Mouse (Mus musculus) left cerebral cortex, adult 18-20 months (tissue): ENCODE results near the gene Amigo3. TPM values are rescaled to one million over a fixed set of nuclear protein-coding genes. Genes with fewer than 3 reads are reported as not detected.

ENCODE experiments used
- DNase-seq, 2 experiments: peaks; one replicate each; pipeline ENCODE4 v3.0.0; 2021 to 2022; ENCODE audit warnings: low spot score in 2 of 2, mixed read lengths in 1 of 2
- total RNA-seq, 2 experiments: library from RNA; stranded (reverse); gene quantifications; 2 replicates each; pipeline ENCODE4 v1.2.3; 2021

The Amigo3 gene
- total RNA-seq, 2 experiments from 2014 or later = 1.2 to 1.7 TPM

DNA sequence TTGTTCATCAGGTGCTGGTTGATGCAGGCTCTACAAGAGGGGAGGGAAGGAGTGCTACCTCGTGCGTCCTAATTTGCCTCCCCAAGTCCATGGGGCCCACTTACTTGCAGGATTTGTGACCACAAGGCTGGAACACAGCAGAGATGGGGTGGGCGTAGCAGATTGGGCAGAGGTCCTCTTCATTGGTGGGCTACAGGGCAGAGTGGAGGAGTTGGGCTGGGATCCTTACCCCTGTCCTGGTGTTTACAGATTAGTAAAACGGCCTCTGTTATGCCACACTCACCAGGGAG lies 1.1 kb upstream of the Amigo3 start:
- DNase-seq = no peak

DNA sequence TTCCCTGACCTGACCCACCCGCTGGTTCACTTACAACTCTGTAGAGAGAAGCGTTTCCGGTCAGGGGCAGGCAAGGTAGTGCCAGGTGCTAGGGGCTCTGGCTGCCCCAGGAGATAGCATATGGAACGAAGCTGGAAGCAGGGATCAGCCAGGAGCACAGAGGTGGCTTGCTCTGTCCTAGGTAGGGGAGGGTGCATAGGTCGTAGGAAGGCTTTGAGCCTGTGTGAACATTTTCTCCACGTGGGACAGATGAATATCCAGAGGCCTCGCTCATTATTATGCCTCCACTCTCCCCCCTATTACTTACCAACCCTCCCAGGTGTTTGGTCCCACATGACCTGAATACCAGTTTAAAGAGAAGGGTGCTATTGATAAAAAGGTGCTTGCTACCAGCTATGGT lies 548 bp upstream of the Amigo3 start:
- no peak for DNase-seq

DNA sequence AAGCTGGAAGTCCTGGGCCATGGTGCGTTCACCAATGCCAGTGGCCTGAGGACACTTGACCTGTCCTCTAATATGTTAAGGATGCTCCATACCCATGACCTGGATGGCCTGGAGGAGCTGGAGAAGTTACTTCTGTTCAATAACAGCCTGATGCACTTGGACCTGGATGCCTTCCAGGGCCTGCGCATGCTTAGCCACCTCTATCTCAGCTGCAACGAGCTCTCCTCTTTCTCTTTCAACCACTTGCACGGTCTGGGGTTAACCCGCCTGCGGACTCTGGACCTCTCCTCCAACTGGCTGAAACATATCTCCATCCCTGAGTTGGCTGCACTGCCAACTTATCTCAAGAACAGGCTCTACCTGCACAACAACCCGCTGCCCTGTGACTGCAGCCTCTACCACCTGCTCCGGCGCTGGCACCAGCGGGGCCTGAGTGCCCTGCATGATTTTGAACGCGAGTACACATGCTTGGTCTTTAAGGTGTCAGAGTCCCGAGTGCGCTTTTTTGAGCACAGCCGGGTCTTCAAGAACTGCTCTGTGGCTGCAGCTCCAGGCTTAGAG lies 786 bp downstream of the Amigo3 start:
- DNase-seq = no peak

DNA sequence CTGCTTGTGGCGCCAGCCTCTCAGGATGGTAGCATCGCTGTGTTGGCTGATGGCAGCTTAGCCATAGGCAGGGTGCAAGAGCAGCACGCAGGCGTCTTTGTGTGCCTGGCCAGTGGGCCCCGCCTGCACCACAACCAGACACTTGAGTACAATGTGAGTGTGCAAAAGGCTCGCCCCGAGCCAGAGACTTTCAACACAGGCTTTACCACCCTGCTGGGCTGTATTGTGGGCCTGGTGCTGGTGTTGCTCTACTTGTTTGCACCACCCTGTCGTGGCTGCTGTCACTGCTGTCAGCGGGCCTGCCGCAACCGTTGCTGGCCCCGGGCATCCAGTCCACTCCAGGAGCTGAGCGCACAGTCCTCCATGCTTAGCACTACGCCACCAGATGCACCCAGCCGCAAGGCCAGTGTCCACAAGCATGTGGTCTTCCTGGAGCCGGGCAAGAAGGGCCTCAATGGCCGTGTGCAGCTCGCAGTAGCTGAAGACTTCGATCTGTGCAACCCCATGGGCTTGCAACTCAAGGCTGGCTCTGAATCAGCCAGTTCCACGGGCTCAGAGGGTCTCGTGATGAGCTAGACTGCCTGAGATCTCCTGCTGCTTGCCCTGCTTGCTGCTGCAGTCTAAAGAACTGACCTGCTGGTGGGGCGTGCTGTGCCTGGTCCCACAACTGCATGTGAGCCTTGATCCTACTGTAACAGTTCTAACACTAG lies 1.5 kb downstream of the Amigo3 start:
- DNase-seq = no peak

DNA sequence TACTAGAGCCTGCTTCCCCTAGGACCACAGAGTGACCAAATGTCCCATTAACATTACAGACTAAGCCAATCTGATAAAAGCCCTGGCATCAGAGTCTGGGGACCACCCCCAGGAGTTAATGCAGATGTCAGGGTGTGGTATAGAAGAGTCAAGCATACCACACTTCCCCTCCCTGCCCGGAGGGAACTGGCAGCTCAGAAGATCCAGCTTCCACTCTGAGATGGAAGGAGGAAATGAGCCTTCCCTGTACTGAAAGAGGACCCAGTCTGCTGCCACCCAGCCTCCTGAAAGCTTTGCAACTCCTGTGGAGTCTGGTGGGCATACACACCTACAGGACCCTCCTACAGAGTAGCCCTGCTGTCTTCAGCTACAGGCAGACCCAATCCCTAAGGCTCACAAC lies 2.1 kb downstream of the Amigo3 start:
- DNase-seq = no peak

DNA sequence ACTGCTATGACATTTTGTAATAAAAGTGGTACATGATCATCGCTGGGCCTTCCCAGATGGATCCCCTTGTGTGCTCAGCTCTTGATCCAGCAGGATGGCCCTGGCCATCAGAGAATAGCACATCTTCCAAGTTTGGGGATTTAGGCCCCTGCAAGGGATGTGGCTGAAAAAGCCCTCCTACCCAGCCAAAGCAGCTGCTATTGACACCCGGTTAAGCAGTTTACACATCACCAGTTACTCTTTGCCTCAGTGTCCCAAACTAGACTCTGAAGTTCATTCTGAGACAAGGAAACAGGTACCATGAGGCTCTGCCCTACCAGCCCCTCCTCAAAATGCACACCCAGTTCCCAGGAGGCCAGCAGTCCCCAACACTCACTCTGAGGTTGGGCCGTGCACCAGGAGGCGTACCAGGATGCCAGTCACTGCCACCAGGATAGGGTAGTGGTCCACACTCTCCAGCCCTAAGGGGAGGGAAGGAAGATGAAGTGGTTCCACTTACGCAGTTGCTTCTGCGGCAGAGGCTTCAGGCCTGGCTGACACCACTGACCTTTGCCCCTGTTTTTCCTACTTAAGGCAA lies 2.8 kb downstream of the Amigo3 start:
- no peak for DNase-seq

DNA sequence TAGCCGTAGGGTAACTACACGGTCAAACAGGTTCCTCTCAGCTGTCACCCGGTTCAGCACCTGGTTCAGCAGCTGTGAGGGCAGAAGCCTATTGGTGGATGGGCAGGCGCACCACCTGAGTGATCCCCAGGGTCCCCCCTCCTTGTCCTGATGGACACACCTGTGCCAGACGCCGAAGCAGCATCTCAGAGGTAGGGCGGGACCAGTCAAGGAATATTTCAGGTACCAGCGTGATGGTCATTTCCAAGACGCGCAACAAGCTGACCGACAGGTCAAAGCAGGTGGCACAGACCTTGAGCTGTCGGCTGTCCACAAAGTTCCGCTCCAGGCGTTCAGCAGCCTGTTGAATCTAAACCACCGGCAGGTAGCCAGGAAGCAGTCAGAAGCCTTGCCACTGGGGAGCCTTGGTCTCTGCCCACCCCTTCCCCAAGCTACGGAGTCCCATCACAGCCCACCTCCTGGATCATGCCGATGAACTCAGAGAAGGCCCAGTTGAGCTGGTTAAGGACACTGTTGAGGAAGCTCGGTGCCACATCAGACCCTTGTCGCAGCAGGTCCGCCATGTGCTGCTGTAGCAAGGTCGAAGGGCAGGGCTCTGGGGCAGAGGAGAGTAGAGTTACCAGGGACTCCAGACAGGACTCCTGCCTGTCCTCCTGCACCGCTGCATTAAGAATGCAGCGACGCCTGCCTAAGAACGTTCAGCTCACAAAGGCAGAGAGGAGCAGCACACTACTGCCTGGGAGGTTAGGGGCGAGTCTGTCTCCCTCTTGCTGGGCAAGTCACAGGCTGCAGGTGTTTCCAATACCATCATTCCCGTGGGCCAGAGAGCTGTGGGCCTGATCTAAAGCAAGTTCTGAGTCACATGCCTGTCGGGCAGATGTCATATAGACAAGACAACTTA lies 3.7 kb downstream of the Amigo3 start:
- no peak for DNase-seq

DNA sequence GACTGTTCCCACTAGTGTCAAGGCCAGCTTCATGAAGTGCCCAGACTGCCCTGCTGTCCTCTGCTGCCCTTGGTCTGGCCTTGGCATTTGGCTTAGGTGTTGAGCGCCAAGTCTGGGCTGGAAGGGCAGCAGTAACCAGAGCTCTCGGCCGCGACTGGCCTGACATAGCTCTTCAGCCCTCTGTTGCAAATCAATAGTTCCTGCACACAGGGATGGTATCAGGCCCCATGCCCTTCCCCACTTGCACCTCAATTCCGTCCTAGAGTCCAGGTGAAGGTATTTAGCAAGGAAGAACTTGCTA lies 4.3 kb downstream of the Amigo3 start:
- no peak for DNase-seq

DNA sequence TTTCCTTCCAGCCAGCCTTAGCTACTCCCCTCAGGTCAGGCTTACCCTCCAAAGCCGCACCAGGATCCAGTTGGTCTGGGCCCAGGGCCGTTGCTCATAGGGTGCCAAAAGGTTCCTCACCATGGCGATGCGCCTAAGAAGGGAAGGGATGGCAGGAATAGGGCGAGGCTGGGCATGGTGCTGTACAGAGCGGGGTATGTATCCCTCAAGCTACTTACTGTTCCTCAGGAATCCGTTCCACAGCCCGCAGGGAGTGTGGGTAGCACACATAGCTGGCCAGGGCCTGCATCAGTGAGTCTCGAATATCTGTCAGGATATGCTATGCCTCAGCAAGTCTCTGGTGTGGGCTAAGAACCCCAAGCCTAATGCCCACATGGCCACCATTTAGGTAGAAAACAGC lies 5.3 kb downstream of the Amigo3 start:
- no peak for DNase-seq

DNA sequence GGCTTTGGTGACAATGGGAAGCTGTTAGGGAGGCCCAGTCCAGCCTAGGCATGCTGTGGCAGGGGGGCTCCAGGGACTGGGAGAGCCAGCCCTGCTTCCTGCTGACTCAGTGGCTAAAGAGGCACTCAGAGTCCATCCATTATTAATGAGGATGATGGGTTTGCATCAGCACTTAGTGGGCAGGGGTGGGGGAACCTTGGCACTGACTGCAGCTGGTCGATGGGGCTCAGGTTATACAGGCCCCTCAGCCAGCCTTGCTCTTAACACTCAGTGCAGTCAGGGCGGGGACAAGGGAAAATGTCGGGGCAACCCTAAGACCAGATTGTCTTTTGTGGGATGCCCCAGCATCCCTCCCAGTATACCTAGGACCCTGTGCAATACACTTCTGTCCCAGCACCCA lies 9.2 kb downstream of the Amigo3 start:
- DNase-seq = no peak

DNA sequence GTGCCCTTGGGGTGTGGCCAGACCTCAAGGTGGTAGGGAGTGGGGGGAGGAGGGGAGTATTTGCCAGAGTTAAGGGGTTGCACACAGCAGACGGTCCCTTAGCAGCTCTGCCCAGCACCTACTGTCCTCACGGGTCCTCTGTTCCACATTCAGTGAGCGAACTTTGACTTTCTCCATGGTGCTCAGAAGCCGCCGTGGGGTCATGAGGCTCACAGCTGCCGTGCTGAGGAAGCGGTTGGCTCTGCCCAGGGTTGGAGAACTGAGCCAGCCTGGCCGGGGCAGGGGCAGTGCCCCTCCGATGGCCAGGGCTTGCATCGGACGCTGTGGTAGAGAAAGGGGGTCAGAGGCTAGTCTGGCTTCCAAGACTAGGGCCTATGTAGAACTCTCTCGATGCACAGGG lies 10.4 kb downstream of the Amigo3 start:
- no peak for DNase-seq

DNA sequence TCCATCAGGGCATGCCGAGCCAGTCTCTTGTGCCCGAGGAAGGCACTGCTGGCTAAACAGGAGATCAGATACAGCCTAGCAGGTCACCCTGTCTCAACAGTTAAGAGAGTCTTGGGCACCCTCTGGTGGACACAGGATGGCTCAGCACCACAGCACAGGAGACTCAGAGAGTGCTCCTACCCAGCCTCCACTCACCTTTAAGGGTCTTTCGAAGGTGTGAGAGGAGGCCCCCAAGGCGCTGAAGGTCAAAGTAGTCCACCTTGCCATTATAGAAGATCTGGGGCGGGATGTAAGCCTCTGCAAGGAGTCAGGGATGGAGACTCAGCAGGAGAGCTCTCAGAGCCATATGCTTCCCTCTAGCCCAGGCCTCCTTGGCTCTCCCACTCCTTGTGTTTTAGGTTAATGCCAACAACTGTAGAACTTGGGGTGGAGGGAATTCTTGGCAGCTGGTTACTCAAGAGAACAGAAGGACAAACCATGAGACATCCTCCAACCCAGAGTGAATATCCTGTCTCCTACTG lies 12.6 kb downstream of the Amigo3 start:
- DNase-seq = peak; percentile 68 to 70

DNA sequence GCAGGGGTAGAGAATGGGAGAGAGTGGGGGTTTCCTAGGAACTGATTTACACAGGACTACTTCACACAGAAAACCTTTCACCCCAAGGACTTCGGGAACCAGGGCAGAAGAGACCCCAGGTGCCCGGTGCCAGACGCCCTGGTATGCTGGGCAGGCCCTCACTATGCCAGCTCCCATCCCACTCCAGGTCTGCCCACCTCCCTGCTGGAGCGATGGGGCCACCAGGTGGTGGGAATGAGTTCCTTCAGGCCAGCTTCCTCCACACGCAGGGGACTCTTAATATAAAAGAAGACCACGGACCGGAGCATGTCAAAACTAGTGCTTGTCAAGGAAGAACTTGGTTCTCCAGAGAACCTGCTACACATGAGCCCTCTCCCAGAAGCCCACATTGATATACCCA lies 14.2 kb downstream of the Amigo3 start:
- DNase-seq = no peak

DNA sequence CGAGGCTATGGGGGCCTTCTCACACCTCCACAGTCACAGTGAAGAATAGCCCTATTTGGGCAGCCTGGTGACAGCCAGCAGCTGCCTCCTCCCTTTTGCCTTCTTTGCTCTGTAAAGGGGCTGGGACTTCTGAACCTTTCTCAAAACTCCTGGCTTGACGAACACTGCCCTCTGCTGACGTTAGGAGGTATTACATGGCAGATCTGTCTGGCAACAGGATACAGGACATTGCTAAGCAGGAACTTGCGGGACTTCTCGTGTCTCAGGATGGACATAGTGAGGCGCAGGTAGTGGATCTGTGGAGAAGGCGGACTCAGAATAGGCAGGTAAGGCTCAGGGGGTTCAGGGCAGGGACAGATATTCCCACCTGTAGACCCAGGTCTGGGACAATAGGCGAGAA lies 14.9 kb downstream of the Amigo3 start:
- DNase-seq = peak; percentile 81 to 88

DNA sequence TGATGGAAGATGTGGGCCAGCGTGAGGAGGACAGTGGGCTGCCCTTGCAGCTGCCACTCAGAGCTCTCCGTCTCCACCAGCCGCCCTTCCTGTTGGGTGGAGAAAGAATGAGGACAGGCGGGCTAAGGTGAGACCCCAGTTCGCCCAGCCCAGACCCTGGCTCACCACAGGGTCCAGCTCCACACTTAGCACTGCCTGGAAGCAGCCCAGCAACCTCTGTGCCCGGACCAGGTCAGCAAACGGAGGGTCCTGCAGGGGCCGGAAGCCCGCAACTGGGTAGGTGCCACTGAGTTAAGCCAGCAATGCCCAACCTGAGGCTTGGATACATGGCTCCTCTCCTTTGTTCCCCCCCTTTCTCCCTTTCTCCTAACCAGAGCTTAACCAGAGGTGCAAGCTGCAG lies 16.0 kb downstream of the Amigo3 start:
- DNase-seq = no peak

DNA sequence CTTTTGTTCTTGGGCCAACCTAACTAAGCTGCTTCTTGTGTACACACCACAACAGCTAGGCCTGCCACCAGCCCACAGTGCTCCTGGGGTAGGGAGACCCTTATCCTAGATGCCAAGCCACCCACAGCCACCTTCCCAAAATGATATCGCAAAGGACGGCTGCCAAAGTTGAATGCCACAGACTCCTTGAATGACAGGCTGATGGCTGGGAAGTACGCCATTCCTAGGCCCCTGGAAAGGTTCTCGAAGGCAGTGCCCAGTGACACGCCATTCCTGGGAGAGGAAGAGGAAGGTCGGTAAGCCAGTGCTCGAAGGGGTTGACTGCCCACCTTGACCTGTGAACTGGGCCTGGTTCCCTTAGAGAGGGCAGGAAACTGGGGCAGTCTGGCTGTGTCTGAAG lies 16.6 kb downstream of the Amigo3 start:
- DNase-seq = no peak

DNA sequence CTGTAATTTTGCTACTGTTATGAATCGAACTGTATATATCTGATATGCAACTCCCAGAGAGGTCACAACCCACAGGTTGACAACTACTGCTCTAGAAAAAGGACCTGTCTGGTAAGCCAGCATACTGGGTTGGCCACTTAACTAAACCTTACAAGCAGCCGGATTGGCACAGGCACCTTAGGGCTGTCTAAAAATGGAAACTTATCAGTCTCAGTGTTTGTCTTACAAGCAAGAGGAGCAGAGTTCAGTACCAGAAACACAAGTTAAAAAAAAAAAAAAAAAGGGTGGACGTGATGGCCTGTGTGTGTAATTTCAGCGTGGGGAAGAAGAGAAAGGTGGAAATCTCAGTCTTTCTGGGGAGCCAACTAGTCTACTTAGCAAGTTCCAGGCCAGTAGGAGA lies 18.8 kb downstream of the Amigo3 start:
- DNase-seq = no peak

DNA sequence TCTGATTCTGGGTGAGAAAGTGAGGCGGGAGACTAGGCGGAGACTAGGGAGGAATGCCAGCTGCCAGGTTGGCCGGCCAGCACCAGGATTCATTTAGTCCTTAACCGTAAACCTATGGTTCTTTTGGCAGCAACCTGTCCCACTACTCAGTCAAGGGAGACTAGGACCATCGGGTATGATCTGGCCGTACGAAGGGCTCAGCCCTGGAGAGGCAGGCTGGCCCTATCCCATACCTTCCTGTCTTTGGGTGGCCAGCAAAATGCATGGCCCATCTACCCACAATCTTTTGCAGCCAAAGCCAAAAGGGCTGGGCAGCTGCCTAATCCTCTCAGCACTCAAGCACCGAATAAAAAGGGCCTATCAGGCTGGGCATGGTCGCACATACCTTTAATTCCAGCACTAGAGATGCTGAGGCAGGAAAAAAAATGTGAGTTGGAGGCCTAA lies 19.5 kb downstream of the Amigo3 start:
- DNase-seq = no peak

DNA sequence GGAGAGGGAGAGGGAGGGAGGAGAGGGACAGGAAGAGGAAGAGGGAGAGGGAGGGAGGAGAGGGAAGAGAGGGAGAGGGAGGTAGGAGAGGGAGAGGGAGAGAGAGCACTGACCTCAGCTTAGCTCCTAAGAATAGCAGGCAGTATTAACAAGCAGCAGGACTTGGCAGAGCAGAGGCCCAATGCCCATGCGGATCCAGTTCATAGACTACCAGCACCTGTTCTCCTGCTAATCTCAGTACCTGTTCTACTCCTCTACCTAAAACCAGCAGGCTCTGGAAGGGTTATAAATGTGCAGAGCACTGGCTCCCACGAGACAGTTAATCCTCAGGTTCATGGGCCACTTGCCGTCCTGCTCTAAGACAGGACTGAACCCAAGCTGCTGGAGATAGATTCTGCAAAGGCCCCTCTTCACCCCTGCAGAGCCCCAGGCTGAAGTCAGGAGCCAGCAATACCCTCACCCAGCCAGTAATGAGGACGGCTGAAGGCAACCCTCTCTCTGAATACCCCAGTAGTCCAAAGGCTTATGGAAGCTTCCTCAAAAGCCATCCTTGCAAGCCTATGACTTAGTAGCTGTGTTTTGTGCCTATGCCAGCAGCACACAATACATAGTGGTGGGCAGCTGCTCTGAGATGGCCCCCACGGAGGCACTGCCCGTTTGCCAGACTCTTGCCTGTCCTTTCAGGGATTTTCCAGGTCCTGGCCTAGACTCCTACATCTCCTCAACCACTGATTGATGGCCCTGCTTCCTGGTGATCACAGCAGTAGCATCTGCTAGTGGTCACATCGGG lies 20.4 kb downstream of the Amigo3 start:
- DNase-seq = no peak

DNA sequence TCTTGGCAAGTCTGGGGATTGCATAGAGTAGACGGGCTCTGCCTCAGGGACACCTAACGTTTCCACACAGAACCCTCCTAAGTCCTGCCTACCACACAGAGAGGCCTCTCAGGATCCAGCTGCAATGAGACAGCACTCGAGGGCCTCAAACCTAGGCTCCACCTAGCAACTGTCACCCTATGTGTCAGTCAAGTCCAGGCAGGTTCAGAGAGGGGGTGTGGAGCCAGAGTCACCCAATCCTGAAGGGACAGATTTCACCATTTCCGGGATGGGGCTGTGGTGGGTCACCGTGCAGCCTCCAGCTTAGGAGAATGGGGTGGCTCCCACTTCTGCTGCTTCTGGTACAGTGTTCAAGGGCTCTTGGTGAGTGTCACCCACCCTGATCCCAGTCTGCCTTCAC lies 27.2 kb downstream of the Amigo3 start, which contains the start of gene Mst1:
Gene Mst1 (plus strand): TSS at position 269 of the 400 bp plus-strand sequence.
- DNase-seq = no peak

DNA sequence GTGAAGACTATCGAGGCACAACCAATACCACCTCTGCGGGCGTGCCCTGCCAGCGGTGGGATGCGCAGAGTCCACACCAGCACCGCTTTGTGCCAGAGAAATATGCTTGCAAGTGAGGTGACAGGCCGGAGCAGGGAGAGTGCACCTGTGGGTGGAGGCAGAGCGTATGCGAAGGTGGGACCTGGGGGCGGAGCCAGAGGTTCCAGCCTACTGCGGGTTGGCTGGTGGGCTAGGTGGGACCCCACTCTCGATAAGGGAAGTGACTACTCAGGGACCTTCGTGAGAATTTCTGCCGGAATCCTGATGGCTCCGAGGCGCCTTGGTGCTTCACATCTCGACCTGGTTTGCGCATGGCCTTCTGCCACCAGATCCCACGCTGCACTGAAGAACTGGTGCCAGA lies 29.6 kb downstream of the Amigo3 start:
- DNase-seq = no peak
